Mouse (Mus musculus) intestine, postnatal 0 days (tissue): ENCODE results near the gene Nfyb. TPM values are rescaled to one million over a fixed set of nuclear protein-coding genes. Genes with fewer than 3 reads are reported as not detected.

Experiments
- ATAC-seq: fragments of 200-750 bp; cut with Nextera tagmentation; 2 replicates; pipeline ENCODE4 v1.8.0; 2017; ENCODE audit warnings: mild to moderate bottlenecking, moderate TSS enrichment, moderate library complexity
- H3K27ac ChIP-seq: fragments of 300-500 bp; sonication (generic); 2 replicates; pipeline ENCODE4 v1.5.1; 2014; ENCODE audit warnings: mild to moderate bottlenecking, low read depth, low read length, moderate library complexity
- H3K27me3 ChIP-seq: fragments of 300-500 bp; sonication (generic); replicated peaks from 2 replicates; pipeline ENCODE4 v1.6.1; 2014; ENCODE audit warnings: low read length, mixed read lengths; ENCODE audit not compliant: control insufficient read depth, insufficient read depth
- H3K36me3 ChIP-seq: fragments of 300-500 bp; sonication (generic); 2 replicates; pipeline ENCODE4 v1.6.1; 2014; ENCODE audit warnings: mild to moderate bottlenecking, moderate library complexity; ENCODE audit not compliant: control insufficient read depth, insufficient read depth
- H3K4me1 ChIP-seq: fragments of 300-500 bp; sonication (generic); replicated peaks from 2 replicates; pipeline ENCODE4 v1.6.1; 2014; ENCODE audit warnings: antibody characterized with exemption, low read length, mixed read lengths; ENCODE audit not compliant: control insufficient read depth, insufficient read depth
- H3K4me2 ChIP-seq: fragments of 300-500 bp; sonication (generic); replicated peaks from 2 replicates; pipeline ENCODE4 v1.6.1; 2014; ENCODE audit warnings: low read depth, mild to moderate bottlenecking, moderate library complexity
- H3K4me3 ChIP-seq: fragments of 300-500 bp; sonication (generic); 2 replicates; pipeline ENCODE4 v1.5.1; 2014; ENCODE audit warnings: low read depth, low read length
- H3K9ac ChIP-seq: fragments of 300-500 bp; sonication (generic); 2 replicates; pipeline ENCODE4 v1.6.1; 2014; ENCODE audit warnings: mild to moderate bottlenecking, low read depth, low read length
- H3K9me3 ChIP-seq: fragments of 300-500 bp; sonication (generic); 2 replicates; pipeline ENCODE4 v1.6.1; 2016; ENCODE audit warnings: mixed run types; ENCODE audit not compliant: control insufficient read depth
- CTCF ChIP-seq: sonication (generic); IDR thresholded peaks from 2 replicates; pipeline ENCODE4 v1.5.1; 2016; ENCODE audit warnings: low read depth, mild to moderate bottlenecking, control low read depth, antibody characterized with exemption, moderate library complexity
- WGBS: fragments of 180-500 bp; shearing (Covaris S2); extraction: QIAGEN DNeasy Blood & Tissue Kit; methylation state at CpG from one replicate; pipeline ENCODE4 v1.1.7; 2014; 5-methylcytosine and 5-hydroxymethylcytosine counted together
- polyA plus RNA-seq: library from polyadenylated mRNA; unstranded; fragments of >200 nt; fragmentation: Nextera tagmentation; extraction: Ambion mirVana; gene quantifications from 2 replicates; pipeline ENCODE4 v1.2.1, GENCODE M21; 2015

Nfyb gene
- polyA plus RNA-seq, 1 experiment from 2014 or later = 19.8 TPM

- Histone ChIP-seq H3K4me2 (no peak overlapping the region), H3K27ac (no peak overlapping the region; the same call in 1 of the 2 replicates), H3K36me3 (peaks cover 81% of the 10 kb centered on the region), H3K4me3 (no peak overlapping the region), H3K4me1 (no peaks in the 10 kb centered on the region), H3K27me3 (no peaks in the 10 kb centered on the region), H3K9ac (no peak overlapping the region), H3K9me3 (no peaks in the 10 kb centered on the region)
- 85% methylated on average over 9 of the region's 9 CpGs for WGBS
- no peak for TF ChIP-seq CTCF
- ATAC-seq = no peak
Measured at GRCm38 (mm10) chr10:82756466-82756865, 7.5 kb downstream of the Nfyb start.

GRCm38 (mm10) chr10:82755213-82755890 lies 8.6 kb downstream of the Nfyb start:
- Histone ChIP-seq H3K4me2 (no peak overlapping the region), H3K9me3 (no peaks in the 10 kb centered on the region), H3K27ac (peak overlapping the region; percentile 28; the same call in 1 of the 2 replicates), H3K36me3 (peaks cover 88% of the 10 kb centered on the region), H3K27me3 (no peaks in the 10 kb centered on the region), H3K4me3 (no peak overlapping the region), H3K9ac (no peak overlapping the region), H3K4me1 (no peaks in the 10 kb centered on the region)
- WGBS = 94% methylated on average over 11 of the region's 11 CpGs
- no peak for TF ChIP-seq CTCF
- no peak for ATAC-seq

- 71% methylated on average over 1 of the region's 1 CpGs for WGBS
Measured at GRCm38 (mm10) chr10:82754642-82755041, 9.3 kb downstream of the Nfyb start.

DNA sequence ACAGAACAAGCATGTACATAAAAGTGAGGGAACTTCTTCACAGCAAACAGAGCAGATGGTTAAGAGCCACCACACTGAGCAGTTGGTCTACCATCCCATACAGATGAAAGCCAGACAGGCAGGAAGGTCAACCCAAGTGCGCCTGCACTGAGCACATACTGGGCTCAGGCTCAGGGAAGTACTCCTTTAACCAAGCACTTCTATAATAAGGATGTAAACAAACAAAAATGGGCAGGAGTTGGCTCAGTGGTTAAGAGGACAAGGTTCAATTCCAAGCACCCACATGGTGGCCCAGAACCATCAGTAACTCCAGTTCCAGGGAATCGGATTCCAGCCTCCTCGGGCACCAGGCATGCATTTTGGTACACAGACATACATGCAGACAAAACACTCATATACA lies 11.0 kb downstream of the Nfyb start:
- no peaks in the 10 kb centered on the region for H3K9me3 ChIP-seq
- no peaks in the 10 kb centered on the region for H3K27me3 ChIP-seq
- H3K4me2 ChIP-seq = no peak overlapping the region
- H3K4me3 ChIP-seq = no peak overlapping the region
- H3K36me3 ChIP-seq = peaks cover 87% of the 10 kb centered on the region
- H3K4me1 ChIP-seq = no peaks in the 10 kb centered on the region
- H3K27ac ChIP-seq = no peak overlapping the region
- ATAC-seq = peak; percentile 39
- no peak for TF ChIP-seq CTCF
- no peak overlapping the region for H3K9ac ChIP-seq
- WGBS = 79% methylated on average over 3 of the region's 3 CpGs

More at GRCm38 (mm10) chr10:82754642-82755041, 9.3 kb downstream of the Nfyb start:
- Histone ChIP-seq H3K27me3 (no peaks in the 10 kb centered on the region), H3K4me1 (no peaks in the 10 kb centered on the region), H3K27ac (no peak overlapping the region), H3K4me3 (no peak overlapping the region), H3K36me3 (peaks cover 87% of the 10 kb centered on the region), H3K9ac (no peak overlapping the region), H3K9me3 (no peaks in the 10 kb centered on the region), H3K4me2 (no peak overlapping the region)
- no peak for TF ChIP-seq CTCF
- no peak for ATAC-seq

DNA sequence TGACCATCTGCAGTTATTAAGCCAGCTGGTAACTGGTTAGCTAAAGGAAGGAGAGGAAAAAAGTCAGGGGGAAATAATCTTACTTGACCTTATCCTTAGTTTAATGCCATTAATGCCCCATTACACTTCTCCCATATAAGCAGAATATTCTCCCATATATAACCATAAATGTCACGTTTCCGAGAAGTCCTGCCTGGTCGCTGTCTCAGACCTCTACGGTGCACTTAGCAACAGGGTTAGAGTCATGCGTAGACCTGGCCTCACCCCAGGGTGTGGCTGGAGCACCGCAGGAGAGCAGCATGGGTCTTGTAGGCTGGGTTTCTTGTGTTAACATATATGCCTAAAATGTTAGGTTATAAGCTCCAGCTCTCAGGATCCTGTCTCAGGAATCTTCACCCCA lies 13.2 kb downstream of the Nfyb start:
- no peak for ATAC-seq
- no peaks in the 10 kb centered on the region for H3K4me1 ChIP-seq
- H3K4me3 ChIP-seq = no peak overlapping the region
- H3K4me2 ChIP-seq = no peak overlapping the region
- no peak overlapping the region for H3K27ac ChIP-seq
- H3K36me3 ChIP-seq = peaks cover 89% of the 10 kb centered on the region
- WGBS = 55% methylated on average over 6 of the region's 6 CpGs
- H3K9ac ChIP-seq = no peak overlapping the region
- H3K9me3 ChIP-seq = no peaks in the 10 kb centered on the region
- no peaks in the 10 kb centered on the region for H3K27me3 ChIP-seq
- no peak for TF ChIP-seq CTCF

DNA sequence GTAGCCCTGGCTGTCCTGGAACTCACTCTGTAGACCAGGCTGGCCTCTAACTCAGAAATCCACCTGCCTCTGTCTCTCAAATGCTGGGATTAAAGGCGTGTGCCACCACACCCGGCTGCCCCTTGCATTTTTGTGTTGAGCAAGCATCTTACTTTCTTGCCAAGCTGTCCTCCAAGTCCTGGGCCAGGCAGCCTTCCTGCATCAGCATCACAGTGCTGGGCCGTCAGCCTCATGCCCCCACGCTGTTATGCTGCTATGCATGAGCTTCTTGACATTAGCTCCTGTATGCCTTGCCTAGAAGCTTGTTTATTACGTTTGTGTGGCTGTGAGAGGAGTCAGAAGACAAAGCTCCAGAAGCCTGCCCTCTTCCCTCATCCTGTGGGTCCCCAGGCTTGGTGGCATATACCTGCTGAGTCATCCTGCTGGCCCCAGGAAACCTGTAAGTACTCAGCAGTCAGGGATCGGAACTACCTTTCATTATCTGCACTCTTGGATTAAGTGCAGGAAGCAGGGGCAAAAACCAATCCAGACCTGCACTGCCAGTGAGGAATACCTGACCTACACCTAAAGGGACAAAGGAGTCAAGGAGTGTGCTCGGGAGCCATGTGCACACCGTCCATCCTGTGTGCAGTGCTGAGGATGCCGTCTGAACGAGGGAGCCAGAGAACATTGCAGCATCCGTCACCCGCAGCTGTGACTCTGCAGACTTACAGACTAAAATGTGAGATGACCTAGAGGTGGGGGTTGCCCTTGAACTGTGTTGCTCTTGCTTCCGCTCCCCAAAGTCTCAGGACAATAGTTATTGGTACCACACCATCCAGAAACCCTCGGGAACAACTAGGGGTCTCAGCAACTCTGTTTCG lies 16.7 kb downstream of the Nfyb start:
- ATAC-seq = no peak
- WGBS = 83% methylated on average over 15 of the region's 15 CpGs
- Histone ChIP-seq H3K9me3 (no peaks in the 10 kb centered on the region), H3K9ac (no peak overlapping the region), H3K4me2 (no peak overlapping the region), H3K36me3 (peaks cover 72% of the 10 kb centered on the region), H3K4me3 (no peak overlapping the region), H3K4me1 (no peaks in the 10 kb centered on the region), H3K27ac (no peak overlapping the region), H3K27me3 (no peaks in the 10 kb centered on the region)
- no peak for TF ChIP-seq CTCF
